Mouse (Mus musculus): ENCODE results near the gene Tdrd1. TPM values are rescaled to one million over a fixed set of nuclear protein-coding genes. Genes with fewer than 3 reads are reported as not detected.
A peak's percentile ranks its signal among the peaks of the same experiment; 100 is the strongest.

Gene Tdrd1
- polyA plus RNA-seq, 2 experiments, result under 0.01 TPM; not detected in 1

DNA sequence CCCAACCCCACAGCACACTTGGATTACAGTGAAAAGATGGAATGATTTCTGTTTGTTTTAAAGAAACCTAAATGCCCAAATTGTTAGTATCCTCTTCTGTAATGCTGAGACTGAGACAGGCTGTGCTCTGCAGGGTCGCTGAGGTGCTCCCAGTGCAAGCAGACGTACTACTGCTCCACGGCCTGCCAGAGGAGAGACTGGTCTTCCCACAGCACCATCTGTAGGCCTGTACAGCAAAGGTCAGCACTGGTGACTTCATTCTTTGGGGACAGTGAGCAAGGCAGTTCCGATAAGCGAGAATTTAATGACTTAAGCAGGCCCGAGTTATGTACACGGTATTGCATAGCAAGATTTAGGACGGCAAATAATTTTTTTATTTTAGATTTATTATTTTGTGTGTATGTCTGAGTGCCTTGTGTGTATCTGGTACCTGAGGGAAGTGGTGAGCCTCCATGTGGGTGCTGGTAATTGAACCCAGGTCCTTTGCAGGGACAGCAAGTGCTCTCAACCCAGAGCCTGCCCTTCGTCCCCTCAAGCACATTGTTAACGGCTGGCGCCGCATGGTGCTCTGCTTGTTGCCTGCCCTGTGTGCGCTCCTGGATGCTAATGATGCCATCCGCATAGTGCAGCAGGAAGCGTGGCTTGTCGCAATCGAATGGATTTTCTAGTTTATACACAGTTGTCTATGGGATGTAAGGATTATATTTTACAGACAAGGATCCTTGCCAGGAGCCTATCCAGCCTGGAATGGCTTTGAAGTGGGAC is 13.1 kb downstream of the Tdrd1 start:
- H3K36me3 ChIP-seq (replicated peaks; ENCODE audit: control insufficient read depth, insufficient read depth, low read depth), result no peaks in the 10 kb centered on the region
- WGBS (ENCODE audit: insufficient replicate concordance), result 71% methylated on average over 17 of the region's 17 CpGs
- H3K4me1 ChIP-seq (replicated peaks; ENCODE audit: control insufficient read depth in 2 of 2, insufficient read depth in 2 of 2, low read length in 1 of 2), result no peaks in the 10 kb centered on the region
- H3K4me3 ChIP-seq (ENCODE audit: insufficient read depth in 1 of 2, low read depth in 2 of 2, low read length in 2 of 2), result no peak overlapping the region
- H3K4me2 ChIP-seq (ENCODE audit: low read depth), result no peak overlapping the region
- DNase-seq (ENCODE audit: low read depth in 3 of 3, low spot score in 3 of 3) (no peak), ATAC-seq (ENCODE audit: insufficient read depth) (no peak)
- no peaks in the 10 kb centered on the region for H3K27me3 ChIP-seq (ENCODE audit: control insufficient read depth, insufficient read depth, low read length)
- no peaks in the 10 kb centered on the region for H3K9me3 ChIP-seq (ENCODE audit: control insufficient read depth, low read length)
- no peak overlapping the region for H3K9ac ChIP-seq (replicated peaks)
- H3K27ac ChIP-seq, result no peak overlapping the region
- no peak for TF ChIP-seq EP300 (IDR thresholded peaks at IDR 0.05; ENCODE audit: low read depth)
- TF ChIP-seq CTCF (IDR thresholded peaks at IDR 0.05; ENCODE audit: low read depth), result no peak

DNA sequence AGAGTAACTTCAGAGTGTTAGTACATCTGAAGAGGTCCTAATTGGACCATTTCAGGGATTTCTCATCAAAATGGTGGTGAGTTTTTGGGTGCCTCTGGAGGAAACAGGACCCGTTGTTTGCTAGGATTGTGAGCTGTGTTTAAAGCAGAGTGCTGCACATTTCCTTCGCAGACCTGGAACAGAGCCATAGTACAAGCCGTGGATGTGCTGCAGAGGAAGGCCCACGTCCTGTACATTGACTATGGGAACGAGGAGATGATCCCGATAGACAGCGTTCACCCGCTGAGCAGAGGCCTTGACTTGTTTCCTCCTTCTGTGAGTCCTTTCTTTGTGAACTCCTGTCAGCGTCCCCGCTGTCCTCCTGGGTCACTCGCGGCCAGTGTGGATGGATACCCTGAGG is 17.0 kb downstream of the Tdrd1 start:
- no peaks in the 10 kb centered on the region for H3K4me1 ChIP-seq (replicated peaks; ENCODE audit: control insufficient read depth in 2 of 2, insufficient read depth in 2 of 2, low read length in 1 of 2)
- DNase-seq (ENCODE audit: low read depth in 3 of 3, low spot score in 3 of 3), result no peak
- TF ChIP-seq CTCF (IDR thresholded peaks at IDR 0.05; ENCODE audit: low read depth), result no peak
- no peak for TF ChIP-seq EP300 (IDR thresholded peaks at IDR 0.05; ENCODE audit: low read depth)
- H3K27ac ChIP-seq, result no peak overlapping the region
- H3K27me3 ChIP-seq (ENCODE audit: control insufficient read depth, insufficient read depth, low read length), result no peaks in the 10 kb centered on the region
- H3K36me3 ChIP-seq (replicated peaks; ENCODE audit: control insufficient read depth, insufficient read depth, low read depth), result no peaks in the 10 kb centered on the region
- H3K4me2 ChIP-seq (ENCODE audit: low read depth), result no peak overlapping the region
- no peak for ATAC-seq (ENCODE audit: insufficient read depth)
- H3K9me3 ChIP-seq (ENCODE audit: control insufficient read depth, low read length), result no peaks in the 10 kb centered on the region
- 77% methylated on average over 12 of the region's 12 CpGs for WGBS (ENCODE audit: insufficient replicate concordance)
- H3K9ac ChIP-seq (replicated peaks), result no peak overlapping the region
- H3K4me3 ChIP-seq (ENCODE audit: insufficient read depth in 1 of 2, low read depth in 2 of 2, low read length in 2 of 2), result no peak overlapping the region

DNA sequence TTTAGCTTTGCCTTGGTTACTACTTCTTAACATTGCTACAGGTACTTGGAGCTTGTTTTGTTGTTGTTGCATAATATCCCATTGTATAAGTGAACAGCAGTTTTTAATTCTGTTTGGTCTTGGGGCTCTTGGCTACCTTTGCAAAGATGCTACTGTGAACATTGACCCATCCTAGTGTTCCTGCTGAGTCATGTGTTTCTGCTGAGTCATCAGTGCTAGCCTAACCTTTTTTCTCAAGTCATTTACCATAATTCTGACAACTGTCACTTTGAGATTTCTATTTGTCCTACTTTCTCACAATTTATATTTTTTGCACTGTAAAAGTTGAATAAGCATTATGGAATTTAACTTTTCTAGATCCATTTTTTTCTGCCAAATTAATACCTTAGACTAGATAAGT is 26.6 kb downstream of the Tdrd1 start:
- H3K36me3 ChIP-seq (replicated peaks; ENCODE audit: control insufficient read depth, insufficient read depth, low read depth), result no peaks in the 10 kb centered on the region
- no peak overlapping the region for H3K4me3 ChIP-seq (ENCODE audit: insufficient read depth in 1 of 2, low read depth in 2 of 2, low read length in 2 of 2)
- no peaks in the 10 kb centered on the region for H3K27me3 ChIP-seq (ENCODE audit: control insufficient read depth, insufficient read depth, low read length)
- no peaks in the 10 kb centered on the region for H3K9me3 ChIP-seq (ENCODE audit: control insufficient read depth, low read length)
- H3K4me1 ChIP-seq (replicated peaks; ENCODE audit: control insufficient read depth in 2 of 2, insufficient read depth in 2 of 2, low read length in 1 of 2), result no peaks in the 10 kb centered on the region
- DNase-seq (ENCODE audit: low read depth in 3 of 3, low spot score in 3 of 3) (peak in 2 of 3 experiments; percentile 9), ATAC-seq (ENCODE audit: insufficient read depth) (no peak)
- no peak overlapping the region for H3K9ac ChIP-seq (replicated peaks)
- no peak overlapping the region for H3K27ac ChIP-seq
- TF ChIP-seq CTCF (IDR thresholded peaks at IDR 0.05; ENCODE audit: low read depth), result no peak
- TF ChIP-seq EP300 (IDR thresholded peaks at IDR 0.05; ENCODE audit: low read depth), result no peak
- no peak overlapping the region for H3K4me2 ChIP-seq (ENCODE audit: low read depth)

DNA sequence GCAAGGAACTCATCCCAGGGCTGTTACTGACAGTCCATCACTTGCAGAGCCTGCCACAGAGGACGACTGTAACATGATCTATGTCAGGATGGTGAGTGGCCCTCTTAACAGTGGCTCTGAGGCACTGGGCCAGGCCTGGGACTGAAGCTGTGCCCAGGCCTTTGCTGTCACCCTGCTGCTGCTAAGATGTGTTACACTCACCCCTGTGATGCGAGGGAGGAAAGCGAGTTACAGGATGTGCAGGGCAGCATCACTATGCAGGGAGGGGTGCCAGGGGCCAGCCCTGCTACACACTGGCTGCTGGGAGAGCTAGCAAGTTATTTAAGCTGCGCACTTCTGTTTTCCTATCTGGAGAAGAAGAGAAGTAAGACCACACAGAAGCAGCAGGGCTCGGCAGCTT is 30.4 kb downstream of the Tdrd1 start:
- H3K36me3 ChIP-seq (replicated peaks; ENCODE audit: control insufficient read depth, insufficient read depth, low read depth), result no peaks in the 10 kb centered on the region
- H3K4me2 ChIP-seq (ENCODE audit: low read depth), result no peak overlapping the region
- H3K4me3 ChIP-seq (ENCODE audit: insufficient read depth in 1 of 2, low read depth in 2 of 2, low read length in 2 of 2), result no peak overlapping the region
- no peaks in the 10 kb centered on the region for H3K27me3 ChIP-seq (ENCODE audit: control insufficient read depth, insufficient read depth, low read length)
- H3K9me3 ChIP-seq (ENCODE audit: control insufficient read depth, low read length), result no peaks in the 10 kb centered on the region
- no peak overlapping the region for H3K9ac ChIP-seq (replicated peaks)
- WGBS (ENCODE audit: insufficient replicate concordance), result 52% methylated on average over 5 of the region's 5 CpGs
- H3K27ac ChIP-seq, result no peak overlapping the region
- no peaks in the 10 kb centered on the region for H3K4me1 ChIP-seq (replicated peaks; ENCODE audit: control insufficient read depth in 2 of 2, insufficient read depth in 2 of 2, low read length in 1 of 2)
- ATAC-seq (ENCODE audit: insufficient read depth), result no peak
- DNase-seq (ENCODE audit: low read depth in 3 of 3, low spot score in 3 of 3), result no peak
- no peak for TF ChIP-seq CTCF (IDR thresholded peaks at IDR 0.05; ENCODE audit: low read depth)

DNA sequence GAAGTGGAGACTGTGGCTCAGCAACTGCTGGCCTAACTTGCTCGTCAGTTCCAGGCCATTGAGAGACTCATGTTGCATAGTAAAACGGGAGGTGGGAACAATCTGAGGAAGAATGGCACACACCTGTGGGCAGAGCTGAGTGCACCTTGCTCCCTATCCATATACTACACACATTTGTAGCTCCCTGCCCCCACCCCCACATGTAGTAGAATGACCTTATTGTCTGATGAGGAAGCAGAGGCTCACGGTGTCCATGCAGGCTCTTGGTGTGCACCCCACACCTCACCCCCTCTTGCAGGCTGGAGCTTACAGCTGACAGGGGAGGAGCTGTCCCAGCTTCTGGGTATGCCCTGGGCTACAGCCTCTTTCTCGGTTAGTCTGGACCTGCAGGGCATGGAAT is 41.7 kb downstream of the Tdrd1 start:
- Histone ChIP-seq H3K36me3 (replicated peaks; ENCODE audit: control insufficient read depth, insufficient read depth, low read depth) (no peaks in the 10 kb centered on the region), H3K27ac (no peak overlapping the region), H3K9ac (replicated peaks) (no peak overlapping the region), H3K27me3 (ENCODE audit: control insufficient read depth, insufficient read depth, low read length) (peaks cover 8% of the 10 kb centered on the region), H3K9me3 (ENCODE audit: control insufficient read depth, low read length) (no peaks in the 10 kb centered on the region), H3K4me2 (ENCODE audit: low read depth) (no peak overlapping the region), H3K4me3 (ENCODE audit: insufficient read depth in 1 of 2, low read depth in 2 of 2, low read length in 2 of 2) (no peak overlapping the region), H3K4me1 (replicated peaks; ENCODE audit: control insufficient read depth in 2 of 2, insufficient read depth in 2 of 2, low read length in 1 of 2) (no peaks in the 10 kb centered on the region)
- ATAC-seq (ENCODE audit: insufficient read depth), result no peak
- TF ChIP-seq CTCF (IDR thresholded peaks at IDR 0.05; ENCODE audit: low read depth), result no peak
- TF ChIP-seq EP300 (IDR thresholded peaks at IDR 0.05; ENCODE audit: low read depth), result no peak
- 46% methylated on average over 4 of the region's 4 CpGs for WGBS (ENCODE audit: insufficient replicate concordance)
- no peak for DNase-seq (ENCODE audit: low read depth in 3 of 3, low spot score in 3 of 3)

Measured in liver, embryonic 14.5 days (tissue).